Mouse (Mus musculus) C2C12 (cell line): ENCODE data around the gene Ntn3.

Source experiments
- CEBPB ChIP-seq: IDR thresholded peaks from one replicate; pipeline ENCODE4 v1.6.1; 2011; ENCODE audit warnings: low read depth, mild to moderate bottlenecking, control low read depth, moderate library complexity
- CTCF ChIP-seq: IDR thresholded peaks from one replicate; pipeline ENCODE4 v1.5.1; 2011; ENCODE audit not compliant: control insufficient read depth, insufficient read depth, insufficient read length
- MAX ChIP-seq: IDR thresholded peaks from one replicate; pipeline ENCODE4 v1.6.1; 2011; ENCODE audit warnings: mild to moderate bottlenecking, control low read depth
- MYOD1 ChIP-seq: IDR thresholded peaks from one replicate; pipeline ENCODE4 v1.6.1; 2011; ENCODE audit warnings: low read depth; ENCODE audit not compliant: control insufficient read depth, insufficient read length
- MYOG ChIP-seq: IDR thresholded peaks from one replicate; pipeline ENCODE4 v1.6.1; 2011; ENCODE audit not compliant: control insufficient read depth, insufficient read length; ENCODE audit errors: extremely low read depth
- USF1 ChIP-seq: IDR thresholded peaks from one replicate; pipeline ENCODE4 v1.6.1; 2011; ENCODE audit warnings: low read depth, mild to moderate bottlenecking, control low read depth, moderate library complexity

DNA sequence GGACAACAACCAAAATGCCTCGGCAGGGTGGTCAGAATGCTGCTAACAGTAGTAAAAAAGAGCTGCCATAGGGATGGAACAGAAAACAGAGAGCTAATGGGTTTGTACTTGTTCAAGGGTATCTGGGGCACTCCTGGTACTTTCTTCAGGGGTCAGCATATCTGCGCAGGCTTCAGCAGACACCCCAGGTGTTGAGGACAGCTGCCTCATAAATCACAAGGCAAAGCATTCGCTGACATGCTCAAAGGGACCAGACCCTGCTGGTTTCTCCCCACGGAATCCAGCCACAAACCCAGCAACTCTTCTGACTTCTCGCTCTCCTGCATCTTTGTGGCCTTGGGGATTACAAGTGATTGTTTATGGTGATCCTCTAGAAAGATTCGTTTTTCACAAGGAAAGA is 13.3 kb upstream of the Ntn3 start:
- no peak for TF ChIP-seq CTCF
- no peak for TF ChIP-seq MYOG
- no peak for TF ChIP-seq USF1
- no peak for TF ChIP-seq MAX
- TF ChIP-seq MYOD1, result peak; percentile 56
- TF ChIP-seq CEBPB, result no peak
